Mouse (Mus musculus): ENCODE data around the gene Plpp3.

The Plpp3 gene

DNA sequence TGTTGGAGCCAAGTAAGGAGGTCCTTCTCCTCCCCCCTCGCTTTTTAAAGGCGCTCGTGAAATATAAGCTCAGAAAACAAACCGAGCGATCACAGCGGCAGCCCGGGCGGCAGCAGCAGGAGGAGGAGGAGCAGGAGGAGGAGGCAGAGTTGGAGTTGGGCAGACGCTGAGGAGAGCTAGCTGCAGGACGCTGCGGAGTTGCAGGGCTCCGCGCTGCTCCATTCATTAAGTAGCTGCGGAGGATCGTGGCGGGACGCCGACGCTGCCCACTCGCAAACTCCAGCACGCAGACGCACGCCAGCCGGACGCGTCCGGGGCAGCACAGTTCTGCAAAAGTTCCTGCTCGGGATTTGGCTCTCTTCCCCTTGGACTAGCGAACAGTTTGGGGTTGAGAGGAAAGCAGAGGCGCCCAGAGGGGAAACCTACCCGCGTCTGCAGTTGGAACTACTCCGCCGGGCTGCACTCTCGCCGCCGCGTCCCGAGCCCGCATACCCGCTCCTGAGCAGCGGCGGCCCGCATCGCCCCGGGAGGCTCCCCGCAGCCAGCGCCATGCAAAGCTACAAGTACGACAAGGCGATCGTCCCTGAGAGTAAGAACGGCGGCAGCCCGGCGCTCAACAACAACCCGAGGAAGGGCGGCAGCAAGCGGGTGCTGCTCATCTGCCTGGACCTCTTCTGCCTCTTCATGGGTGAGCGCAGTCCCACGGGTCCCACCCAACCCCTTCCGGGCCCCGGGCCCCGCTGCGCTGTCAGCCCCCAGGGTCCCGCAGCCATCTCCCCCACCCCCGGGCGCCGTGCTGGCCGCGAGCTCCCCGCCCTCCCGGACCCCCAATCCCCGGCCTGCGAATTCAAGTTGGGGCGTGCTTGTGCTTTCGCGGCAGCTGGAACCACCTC lies at the start of gene Plpp3:
Plpp3 (plus strand) TSS at position 72 of the 893 bp plus-strand sequence.
- DNase-seq: peak; percentile 91 to 95

- no peak for DNase-seq
Measured at GRCm38 (mm10) chr4:105107943-105108640, 49.1 kb upstream of the Plpp3 start.

DNA sequence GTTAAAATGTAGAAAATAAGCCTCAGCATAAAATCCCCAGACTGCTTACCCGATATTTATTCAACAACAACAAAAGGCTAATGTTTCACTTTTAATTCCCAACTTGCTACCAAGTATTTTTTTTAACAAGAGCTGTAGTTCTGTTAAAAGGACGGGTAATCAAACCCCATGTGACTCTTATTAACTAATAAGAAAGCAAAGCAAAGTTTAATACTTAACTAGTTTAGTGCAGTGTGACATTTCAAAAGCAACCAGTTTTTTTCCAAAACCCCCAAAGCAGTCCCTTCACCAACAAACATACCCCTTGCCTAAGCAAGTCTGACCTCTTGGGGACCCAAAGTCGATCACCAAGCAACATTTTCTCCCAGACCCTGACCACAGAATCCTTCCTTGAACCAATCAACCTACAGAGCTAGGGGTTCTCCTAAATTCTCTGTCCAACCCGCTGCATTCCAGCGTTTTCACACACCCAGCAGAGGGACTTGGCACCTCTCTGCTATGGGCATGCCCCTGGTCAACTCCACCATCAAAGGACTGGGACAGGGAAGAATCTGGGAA lies 48.4 kb upstream of the Plpp3 start:
- peak; percentile 47 to 67 for DNase-seq

DNA sequence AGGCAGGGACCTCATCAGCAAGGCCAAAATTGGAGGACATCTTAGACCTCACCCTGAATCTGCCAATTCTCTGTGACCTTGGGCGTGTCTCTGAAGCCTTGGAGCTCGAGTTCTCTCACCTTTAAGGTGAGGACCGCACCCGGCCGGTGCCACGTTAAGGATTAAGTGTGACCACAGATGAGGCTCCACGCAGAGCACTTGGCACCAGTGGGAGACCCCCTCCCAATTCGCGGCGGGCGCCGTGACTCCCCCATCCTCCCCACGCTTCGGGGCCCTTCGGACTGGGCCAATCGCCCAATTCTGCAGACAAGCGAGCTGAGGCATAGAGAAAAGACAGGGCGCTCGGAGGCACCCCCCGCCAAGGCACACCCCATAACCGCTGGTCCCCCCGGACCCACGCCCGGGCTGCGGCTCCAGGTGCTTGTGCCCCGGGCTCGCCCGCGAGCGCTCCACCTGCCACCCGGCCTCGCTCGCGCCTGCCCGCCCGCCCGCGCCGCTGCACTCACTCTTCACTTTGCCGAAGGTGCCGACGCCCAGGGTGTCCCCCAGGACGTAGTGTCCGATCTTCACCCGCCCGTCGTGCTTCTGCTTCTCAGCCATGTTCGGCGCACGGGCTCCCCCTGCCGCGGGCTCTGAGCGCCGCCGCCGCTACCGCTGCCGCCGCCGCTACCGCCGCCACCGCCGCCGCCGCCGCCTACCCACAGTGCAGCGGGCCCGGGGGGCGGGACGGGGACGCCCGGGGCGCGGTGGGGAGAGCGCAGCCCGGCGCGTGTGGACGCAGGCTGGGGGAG lies 47.8 kb upstream of the Plpp3 start, which contains the start of gene Prkaa2:
Prkaa2 (minus strand) TSS at position 692 of the 791 bp plus-strand sequence.
- peak; percentile 76 to 91 for DNase-seq

- peak; percentile 10 to 46 for DNase-seq
Measured at GRCm38 (mm10) chr4:105109990-105110683, 47.0 kb upstream of the Plpp3 start.

DNA sequence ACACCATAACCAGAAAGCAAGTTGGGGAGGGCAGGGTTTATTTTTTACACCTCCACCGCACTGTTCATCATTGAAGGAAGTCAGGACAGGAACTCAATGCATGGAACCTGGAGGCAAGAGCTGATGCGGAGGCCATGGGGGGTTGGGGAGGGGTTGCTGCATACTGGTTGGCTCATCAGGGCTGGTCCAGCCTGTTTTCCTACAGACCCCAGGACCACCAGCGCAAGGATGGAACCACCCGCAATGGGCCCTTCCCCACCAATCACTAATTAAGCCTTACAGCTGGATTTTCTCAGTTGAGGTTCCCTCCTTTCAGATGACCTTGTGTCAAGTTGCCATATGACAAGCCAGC lies 46.5 kb upstream of the Plpp3 start:
- DNase-seq: no peak

- no peak for DNase-seq
Measured at GRCm38 (mm10) chr4:105111770-105112169, 45.4 kb upstream of the Plpp3 start.

GRCm38 (mm10) chr4:105113042-105113441 lies 44.1 kb upstream of the Plpp3 start:
- DNase-seq: no peak

- no peak for DNase-seq
Measured at GRCm38 (mm10) chr4:105113468-105113867, 43.7 kb upstream of the Plpp3 start.

- DNase-seq: no peak
Measured at GRCm38 (mm10) chr4:105121081-105121480, 36.1 kb upstream of the Plpp3 start.

GRCm38 (mm10) chr4:105122429-105122828 lies 34.7 kb upstream of the Plpp3 start:
- peak; percentile 86 to 92 for DNase-seq

DNA sequence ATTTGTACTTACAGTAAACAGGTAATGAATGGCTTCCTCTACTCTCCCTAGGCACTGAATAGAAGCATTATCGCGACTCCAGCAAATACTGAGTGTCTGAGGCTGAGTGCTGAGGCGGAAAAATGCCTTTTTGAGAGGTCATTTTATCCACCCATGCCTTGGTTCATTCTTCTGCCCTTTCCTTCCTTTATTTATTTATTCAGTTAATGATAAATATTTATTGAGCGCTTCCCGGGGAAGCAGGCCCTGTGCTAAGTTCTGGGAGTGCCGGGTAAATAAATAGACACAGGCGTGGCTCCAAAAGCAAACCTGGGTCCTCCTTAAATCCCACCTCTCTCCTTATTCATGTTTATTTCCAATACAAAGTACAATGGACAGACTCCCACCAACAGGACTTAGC lies 27.9 kb upstream of the Plpp3 start:
- no peak for DNase-seq

DNA sequence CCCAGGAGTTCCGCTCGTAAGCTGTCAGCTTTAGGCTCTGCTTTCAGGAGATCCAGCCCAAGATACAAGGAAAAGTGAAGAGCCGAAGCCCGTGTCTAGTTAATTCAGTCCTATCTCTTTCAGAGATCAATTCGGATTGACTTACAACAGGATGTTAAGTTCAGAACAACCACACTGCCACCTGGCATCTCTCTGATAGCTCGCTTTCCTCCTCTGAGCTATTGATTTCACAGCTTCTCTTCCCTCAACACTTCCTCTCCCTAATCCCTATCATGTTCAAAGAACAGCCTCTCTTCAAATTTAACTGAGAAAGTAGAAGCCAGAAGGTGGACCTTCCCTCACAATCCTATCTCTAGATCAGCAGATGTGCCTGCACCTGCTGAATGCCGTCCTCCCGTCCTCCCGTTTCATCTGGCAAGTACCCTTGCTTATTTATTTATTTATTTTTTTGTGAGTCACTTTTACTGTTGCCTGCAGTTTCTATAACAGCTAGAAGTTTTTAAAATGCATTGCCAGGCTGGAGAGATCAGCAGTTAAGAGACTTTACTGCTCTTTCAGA lies 25.3 kb upstream of the Plpp3 start:
- no peak for DNase-seq

DNA sequence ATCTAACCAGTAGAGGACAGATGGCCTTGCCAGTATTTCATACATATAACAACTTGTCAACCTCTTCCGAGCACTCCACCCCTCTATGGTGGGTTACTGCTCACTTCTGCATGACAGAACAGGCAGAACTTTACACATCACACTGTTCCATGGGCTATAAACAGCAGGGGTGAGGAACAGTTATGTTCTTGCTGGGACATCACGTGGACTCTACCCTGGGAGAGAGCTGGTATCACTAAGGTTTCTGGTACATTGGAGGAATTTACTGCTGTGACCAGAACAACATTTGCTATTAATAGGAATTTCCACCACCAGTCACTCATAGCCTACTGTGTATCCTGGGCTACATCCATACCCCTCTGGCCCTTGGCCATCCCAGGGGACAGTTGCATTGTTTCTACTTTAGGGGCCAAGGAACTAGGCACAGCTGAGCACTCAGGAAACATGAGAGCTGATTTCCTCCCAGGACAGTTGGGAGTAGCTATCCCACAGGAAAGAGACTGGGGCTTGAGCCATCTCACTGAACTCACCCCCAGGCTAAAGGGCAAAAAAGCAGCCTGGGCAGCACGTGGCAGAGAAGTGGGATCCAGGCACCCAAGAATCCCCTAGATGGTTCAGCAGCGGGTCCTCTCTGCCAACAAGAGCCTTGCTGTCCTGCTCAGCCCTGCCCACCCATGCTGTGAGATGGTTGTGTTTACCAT lies 23.6 kb upstream of the Plpp3 start:
- no peak for DNase-seq

- DNase-seq: no peak
Measured at GRCm38 (mm10) chr4:105149492-105149891, 7.7 kb upstream of the Plpp3 start.

- peak; percentile 79 to 88 for DNase-seq
Measured at GRCm38 (mm10) chr4:105151911-105152690, 5.0 kb upstream of the Plpp3 start.

- no peak for DNase-seq
Measured at GRCm38 (mm10) chr4:105153227-105153626, 3.9 kb upstream of the Plpp3 start.

DNA sequence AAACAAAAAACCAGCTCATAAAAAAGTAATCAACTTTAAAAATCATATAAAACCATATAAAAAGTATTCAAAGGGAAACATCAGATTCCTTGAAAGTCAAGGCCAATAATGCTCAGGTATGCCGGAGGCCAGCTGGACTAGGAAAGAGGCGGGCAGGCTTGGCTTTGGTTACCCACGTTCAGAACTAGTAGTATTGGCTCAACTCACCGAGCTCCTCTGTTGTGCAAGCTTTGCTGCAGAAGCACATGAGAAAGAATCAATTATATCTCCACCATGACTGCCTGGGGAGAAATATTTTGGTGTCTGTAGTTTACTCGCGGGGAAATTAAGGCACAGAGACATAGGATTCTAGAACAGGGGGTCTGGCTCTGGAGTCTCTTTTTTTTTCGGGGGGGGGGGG lies 866 bp upstream of the Plpp3 start:
- DNase-seq: no peak

DNA sequence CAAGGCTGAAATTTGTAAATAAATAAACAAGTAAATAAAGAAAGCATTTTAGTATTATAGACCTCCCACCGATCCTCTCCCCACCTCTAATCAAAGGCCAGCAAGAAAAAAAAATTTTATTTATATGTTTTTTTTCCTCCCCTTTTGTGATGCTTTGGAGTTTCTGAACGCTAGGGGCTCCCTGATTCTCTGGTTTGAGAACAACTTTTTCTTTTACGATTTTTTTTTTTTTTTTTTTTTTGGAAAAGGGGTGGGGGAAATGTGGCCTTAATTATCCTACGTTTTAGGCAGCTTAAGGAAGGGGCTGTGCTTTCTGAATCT lies 232 bp upstream of the Plpp3 start:
- DNase-seq: no peak

GRCm38 (mm10) chr4:105158169-105158555 lies 1.0 kb downstream of the Plpp3 start:
- DNase-seq: peak; percentile 82 to 91
